Mouse (Mus musculus) forebrain, postnatal 0 days (tissue): ENCODE data around the gene 4930595D18Rik. TPM values are rescaled to one million over a fixed set of nuclear protein-coding genes. Genes with fewer than 3 reads are reported as not detected.

Experiments
- ATAC-seq: fragments of 200-750 bp; cut with Nextera tagmentation; 2 replicates; pipeline ENCODE4 v1.8.0; 2017; ENCODE audit warnings: mild to moderate bottlenecking, moderate library complexity
- DNase-seq: peaks from one replicate; pipeline ENCODE4 v3.0.0-alpha.2; 2015
- H3K27ac ChIP-seq: fragments of 300-500 bp; sonication (generic); 2 replicates; pipeline ENCODE4 v1.5.1; 2014; ENCODE audit warnings: low read depth, mild to moderate bottlenecking, antibody characterized with exemption, low read length, moderate library complexity, mixed read lengths
- H3K27me3 ChIP-seq: fragments of 300-500 bp; sonication (generic); 2 replicates; pipeline ENCODE4 v1.6.1; 2014; ENCODE audit warnings: mild to moderate bottlenecking, low read length, mixed read lengths; ENCODE audit not compliant: insufficient read depth
- H3K36me3 ChIP-seq: fragments of 300-500 bp; sonication (generic); 2 replicates; pipeline ENCODE4 v1.6.1; 2014; ENCODE audit warnings: mild to moderate bottlenecking, moderate library complexity; ENCODE audit not compliant: insufficient read depth
- H3K4me1 ChIP-seq: fragments of 300-500 bp; sonication (generic); 2 replicates; pipeline ENCODE4 v1.6.1; 2014; ENCODE audit warnings: antibody characterized with exemption; ENCODE audit not compliant: insufficient read depth
- H3K4me2 ChIP-seq: fragments of 300-500 bp; sonication (generic); 2 replicates; pipeline ENCODE4 v1.6.1; 2014; ENCODE audit warnings: low read depth, mild to moderate bottlenecking, moderate library complexity
- H3K4me3 ChIP-seq: fragments of 300-500 bp; sonication (generic); 2 replicates; pipeline ENCODE4 v1.5.1; 2014; ENCODE audit warnings: low read depth, low read length, mixed read lengths
- H3K9ac ChIP-seq: fragments of 300-500 bp; sonication (generic); 2 replicates; pipeline ENCODE4 v1.6.1; 2014; ENCODE audit warnings: mild to moderate bottlenecking
- H3K9me3 ChIP-seq: fragments of 300-500 bp; sonication (generic); 2 replicates; pipeline ENCODE4 v1.6.1; 2016; ENCODE audit warnings: low read length
- CTCF ChIP-seq: sonication (generic); IDR thresholded peaks from 2 replicates; pipeline ENCODE4 v1.5.1; 2016; ENCODE audit warnings: antibody characterized with exemption, control low read depth, low read depth
- WGBS: fragments of 180-500 bp; shearing (Covaris S2); extraction: QIAGEN DNeasy Blood & Tissue Kit; methylation state at CpG from one replicate; pipeline ENCODE4 v1.1.7; 2014; 5-methylcytosine and 5-hydroxymethylcytosine counted together
- polyA plus RNA-seq: library from polyadenylated mRNA; unstranded; fragments of >200 nt; fragmentation: Nextera tagmentation; extraction: Ambion mirVana; gene quantifications from 2 replicates; pipeline ENCODE4 v1.2.1, GENCODE M21; 2015
- total RNA-seq: library from RNA; depleted of rRNA; stranded (reverse); fragments of >200 nt; gene quantifications from 2 replicates; pipeline ENCODE4 v1.2.3, GENCODE M21; 2014

Gene 4930595D18Rik
- total and polyA plus RNA-seq, 2 experiments from 2014 or later = 0.48 TPM; not detected in 1

DNA sequence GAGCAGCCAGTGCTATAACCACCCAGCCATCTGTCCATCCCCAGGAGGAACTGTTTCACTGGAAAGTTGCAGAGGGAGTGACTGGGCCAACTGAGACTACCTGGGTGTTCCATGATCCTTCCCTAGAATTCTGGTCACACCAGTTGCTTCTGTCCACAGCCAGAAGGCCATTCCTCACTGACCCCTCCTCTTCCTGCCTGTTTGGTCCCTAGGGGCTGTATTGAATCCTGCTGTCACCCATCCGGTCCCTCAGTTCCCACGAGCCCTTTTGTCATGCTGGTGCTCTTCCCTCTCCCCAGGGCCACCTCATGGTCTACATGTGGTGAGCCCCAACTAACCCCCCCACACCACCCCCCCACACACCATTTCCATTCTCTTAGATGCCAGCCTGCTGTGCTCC is 6.6 kb upstream of the 4930595D18Rik start:
- Histone ChIP-seq H3K9ac (no peak overlapping the region), H3K4me1 (peaks cover 6% of the 10 kb centered on the region; the same call in 1 of the 2 replicates), H3K36me3 (no peaks in the 10 kb centered on the region), H3K27ac (no peak overlapping the region), H3K4me3 (no peak overlapping the region), H3K9me3 (no peaks in the 10 kb centered on the region), H3K4me2 (no peak overlapping the region), H3K27me3 (no peaks in the 10 kb centered on the region)
- no peak for TF ChIP-seq CTCF
- 84% methylated on average over 2 of the region's 2 CpGs for WGBS
- ATAC-seq = no peak
- DNase-seq = no peak

DNA sequence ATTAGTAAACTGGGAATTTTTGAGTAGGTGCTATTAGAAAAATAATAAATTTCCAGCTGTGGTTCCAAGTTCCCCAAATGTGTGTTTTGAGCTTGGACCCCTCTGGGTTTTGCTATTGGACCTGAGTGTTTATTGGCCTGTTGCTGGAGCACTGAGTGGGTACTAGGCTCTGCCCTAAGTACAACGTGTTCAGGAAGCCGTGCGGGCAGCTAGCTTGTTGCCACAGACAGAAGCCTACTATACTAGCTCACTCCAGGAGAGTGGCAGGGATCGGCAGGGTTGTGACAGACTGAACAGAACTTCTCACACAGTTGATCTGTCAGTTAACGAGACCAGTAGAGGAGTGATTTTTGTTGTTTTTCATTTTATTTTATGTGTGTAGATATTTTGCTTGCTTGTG is 6.1 kb upstream of the 4930595D18Rik start:
- no peak for TF ChIP-seq CTCF
- no peaks in the 10 kb centered on the region for H3K27me3 ChIP-seq
- no peak overlapping the region for H3K4me2 ChIP-seq
- H3K9me3 ChIP-seq = no peaks in the 10 kb centered on the region
- H3K27ac ChIP-seq = no peak overlapping the region
- no peaks in the 10 kb centered on the region for H3K36me3 ChIP-seq
- WGBS = 73% methylated on average over 5 of the region's 5 CpGs
- DNase-seq (no peak), ATAC-seq (no peak)
- no peak overlapping the region for H3K4me3 ChIP-seq
- H3K4me1 ChIP-seq = peaks cover 6% of the 10 kb centered on the region; the same call in 1 of the 2 replicates
- H3K9ac ChIP-seq = no peak overlapping the region

DNA sequence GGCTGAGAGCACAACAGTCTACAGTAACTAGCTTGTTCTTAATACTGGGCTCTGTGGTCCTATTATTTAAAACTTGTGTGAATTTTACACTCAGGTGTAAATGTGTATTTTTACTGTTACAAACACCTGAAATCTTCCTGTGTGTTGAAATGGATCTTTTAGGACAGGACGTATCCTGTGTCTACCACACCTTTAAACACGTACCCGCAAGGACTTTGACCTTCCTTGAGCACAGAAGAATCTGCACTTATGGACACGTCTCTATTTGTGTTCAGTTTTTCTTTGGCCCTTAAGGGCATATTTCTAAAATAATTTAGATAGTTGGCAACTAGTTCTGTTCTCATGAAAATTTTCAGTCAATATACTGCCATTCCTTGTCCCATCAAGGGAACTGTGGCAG is 4.0 kb upstream of the 4930595D18Rik start:
- peaks cover 6% of the 10 kb centered on the region; the same call in 1 of the 2 replicates for H3K4me1 ChIP-seq
- no peak for ATAC-seq

DNA sequence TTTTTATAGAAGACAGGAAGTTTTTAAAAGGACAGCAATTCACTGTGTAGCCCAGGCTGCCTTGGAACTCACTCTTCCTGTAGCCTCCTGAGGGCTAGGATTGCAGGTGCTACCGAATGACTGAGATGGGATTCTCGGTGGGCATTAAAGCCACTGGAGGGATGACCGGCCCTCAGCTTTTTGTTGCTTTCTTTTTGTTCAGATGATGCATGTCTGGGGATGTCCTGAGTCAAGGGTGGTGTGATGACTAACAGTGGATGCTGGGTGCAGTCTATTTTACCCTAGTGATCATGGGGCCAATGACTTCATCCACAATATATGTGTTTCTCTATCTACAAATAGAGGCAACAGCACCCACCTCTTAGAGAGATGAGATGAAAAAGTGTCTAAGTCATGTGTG is 2.7 kb upstream of the 4930595D18Rik start:
- Histone ChIP-seq H3K4me3 (no peak overlapping the region), H3K27ac (no peak overlapping the region), H3K9ac (no peak overlapping the region), H3K4me2 (no peak overlapping the region), H3K27me3 (no peaks in the 10 kb centered on the region), H3K4me1 (no peaks in the 10 kb centered on the region), H3K36me3 (no peaks in the 10 kb centered on the region), H3K9me3 (no peaks in the 10 kb centered on the region)
- DNase-seq (no peak), ATAC-seq (no peak)
- WGBS = 93% methylated on average over 3 of the region's 3 CpGs
- TF ChIP-seq CTCF = no peak

More for the DNA sequence above, 4.0 kb upstream of the 4930595D18Rik start:
- Histone ChIP-seq H3K4me3 (no peak overlapping the region), H3K27ac (no peak overlapping the region), H3K9me3 (no peaks in the 10 kb centered on the region), H3K27me3 (no peaks in the 10 kb centered on the region), H3K9ac (no peak overlapping the region), H3K4me2 (no peak overlapping the region), H3K36me3 (no peaks in the 10 kb centered on the region)
- DNase-seq = no peak
- WGBS = 94% methylated on average over 4 of the region's 4 CpGs
- TF ChIP-seq CTCF = no peak

DNA sequence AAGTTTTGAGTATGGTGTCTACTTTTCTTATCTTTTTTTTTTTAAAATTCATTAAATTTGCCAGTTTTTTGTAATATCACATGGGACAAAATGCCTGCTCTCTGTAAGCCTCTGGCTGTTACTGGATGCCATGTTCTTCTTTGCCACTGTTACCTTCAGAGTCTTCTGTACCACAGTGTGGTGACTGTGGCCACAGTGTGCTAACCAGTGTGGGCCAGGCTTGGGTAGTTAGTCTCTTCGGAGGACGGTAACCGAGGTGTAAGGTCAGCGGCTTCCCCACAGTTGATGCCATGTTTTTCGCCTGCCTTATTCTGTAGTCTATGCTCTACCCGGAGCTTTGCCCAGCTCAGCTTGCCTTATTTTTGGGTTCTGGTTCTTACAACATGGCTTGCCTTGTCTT is 1.9 kb downstream of the 4930595D18Rik start:
- 95% methylated on average over 6 of the region's 6 CpGs for WGBS
- Histone ChIP-seq H3K9me3 (no peaks in the 10 kb centered on the region), H3K4me3 (no peak overlapping the region), H3K27me3 (no peaks in the 10 kb centered on the region), H3K27ac (no peak overlapping the region), H3K9ac (no peak overlapping the region), H3K4me2 (no peak overlapping the region), H3K36me3 (no peaks in the 10 kb centered on the region), H3K4me1 (no peaks in the 10 kb centered on the region)
- ATAC-seq = no peak
- no peak for TF ChIP-seq CTCF
- no peak for DNase-seq

DNA sequence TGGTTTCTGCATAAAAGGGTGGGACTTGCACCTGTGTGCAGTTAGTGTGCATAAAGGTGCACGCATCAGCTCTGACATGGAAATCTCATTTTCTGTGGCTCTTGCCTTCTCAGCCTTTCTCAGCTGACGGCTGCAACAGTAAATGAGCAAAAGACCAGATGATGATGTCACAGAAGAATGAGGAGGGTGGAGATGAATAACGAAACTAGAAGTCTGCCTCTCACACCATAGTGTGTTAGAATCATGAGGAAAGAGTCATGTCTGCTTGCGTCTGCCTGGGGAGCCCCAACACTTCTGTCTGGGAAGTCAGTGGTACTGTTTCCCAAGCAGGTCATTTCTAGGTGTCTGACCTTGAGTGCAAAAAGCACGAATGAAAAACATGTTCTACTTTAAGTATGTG is 2.4 kb downstream of the 4930595D18Rik start:
- no peaks in the 10 kb centered on the region for H3K9me3 ChIP-seq
- DNase-seq = no peak

DNA sequence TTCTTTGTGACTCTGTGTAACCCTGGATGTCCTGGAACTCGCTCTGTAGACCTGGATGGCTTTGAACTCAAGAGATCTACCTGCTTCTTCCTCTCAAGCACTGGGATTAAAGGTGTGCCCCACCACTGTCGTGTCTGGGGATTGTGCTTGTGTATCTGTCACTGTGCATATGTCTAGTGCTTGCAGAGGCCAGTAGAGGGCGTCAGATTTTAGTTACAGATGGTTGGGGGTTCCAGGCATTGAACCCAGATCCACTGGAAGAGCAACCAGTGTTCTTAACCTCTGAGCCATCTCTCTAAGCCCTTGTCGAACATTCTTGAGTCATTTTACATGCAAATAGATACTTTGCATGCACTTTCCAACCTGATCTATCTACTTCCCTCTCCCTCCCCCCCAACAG is 5.5 kb downstream of the 4930595D18Rik start:
- Histone ChIP-seq H3K27ac (no peak overlapping the region), H3K36me3 (peaks cover 10% of the 10 kb centered on the region; the same call in 1 of the 2 replicates), H3K9me3 (no peaks in the 10 kb centered on the region), H3K4me1 (no peaks in the 10 kb centered on the region), H3K4me3 (no peak overlapping the region), H3K9ac (no peak overlapping the region), H3K27me3 (no peaks in the 10 kb centered on the region), H3K4me2 (no peak overlapping the region)
- 76% methylated on average over 4 of the region's 4 CpGs for WGBS
- no peak for TF ChIP-seq CTCF
- ATAC-seq (no peak), DNase-seq (no peak)

More for the DNA sequence above, 2.4 kb downstream of the 4930595D18Rik start:
- Histone ChIP-seq H3K27ac (no peak overlapping the region), H3K27me3 (no peaks in the 10 kb centered on the region), H3K4me1 (no peaks in the 10 kb centered on the region), H3K36me3 (no peaks in the 10 kb centered on the region), H3K4me2 (no peak overlapping the region), H3K4me3 (no peak overlapping the region), H3K9ac (no peak overlapping the region)
- ATAC-seq = no peak
- no peak for TF ChIP-seq CTCF
- WGBS = 80% methylated on average over 5 of the region's 5 CpGs
